Mouse (Mus musculus): Measurements from ENCODE around the gene Fxyd5.
A peak's percentile ranks its signal among the peaks of the same experiment; 100 is the strongest.

Fxyd5 gene

GRCm38 (mm10) chr7:31039011-31039410 lies 3.3 kb downstream of the Fxyd5 start:
- no peak for DNase-seq

- DNase-seq = no peak
These were observed 4.6 kb downstream of the Fxyd5 start for GRCm38 (mm10) chr7:31037675-31038074.

GRCm38 (mm10) chr7:31036917-31037316 lies 5.4 kb downstream of the Fxyd5 start:
- no peak for DNase-seq

- DNase-seq = no peak
These were observed 7.0 kb downstream of the Fxyd5 start for GRCm38 (mm10) chr7:31035291-31035690.

GRCm38 (mm10) chr7:31034789-31035188 lies 7.5 kb downstream of the Fxyd5 start:
- no peak for DNase-seq

GRCm38 (mm10) chr7:31033409-31034165 lies 8.7 kb downstream of the Fxyd5 start:
- DNase-seq = no peak

GRCm38 (mm10) chr7:31031731-31032130 lies 10.6 kb downstream of the Fxyd5 start:
- DNase-seq = no peak

GRCm38 (mm10) chr7:31030717-31031116 lies 11.6 kb downstream of the Fxyd5 start:
- DNase-seq = no peak

GRCm38 (mm10) chr7:31028609-31029008 lies 13.7 kb downstream of the Fxyd5 start:
- no peak for DNase-seq

GRCm38 (mm10) chr7:31017104-31017901 lies 25.0 kb downstream of the Fxyd5 start:
- DNase-seq = no peak

GRCm38 (mm10) chr7:31012971-31013370 lies 29.3 kb downstream of the Fxyd5 start:
- no peak for DNase-seq

GRCm38 (mm10) chr7:31008889-31009288 lies 33.4 kb downstream of the Fxyd5 start:
- DNase-seq = no peak

GRCm38 (mm10) chr7:31008175-31008574 lies 34.1 kb downstream of the Fxyd5 start:
- DNase-seq = no peak

GRCm38 (mm10) chr7:31007775-31008174 lies 34.5 kb downstream of the Fxyd5 start:
- DNase-seq = no peak

- DNase-seq = no peak
These were observed 39.6 kb downstream of the Fxyd5 start for GRCm38 (mm10) chr7:31002650-31003049.

- peak; percentile 28 for DNase-seq
These were observed 41.7 kb downstream of the Fxyd5 start for GRCm38 (mm10) chr7:31000505-31001020.

GRCm38 (mm10) chr7:30996491-30996890 lies 45.8 kb downstream of the Fxyd5 start:
- no peak for DNase-seq

GRCm38 (mm10) chr7:30993986-30994385 lies 48.3 kb downstream of the Fxyd5 start:
- DNase-seq = no peak

GRCm38 (mm10) chr7:30992148-30992547 lies 50.1 kb downstream of the Fxyd5 start:
- DNase-seq = no peak

- no peak for DNase-seq
These were observed 53.6 kb downstream of the Fxyd5 start for GRCm38 (mm10) chr7:30988519-30989162.

GRCm38 (mm10) chr7:30985357-30985756 lies 56.9 kb downstream of the Fxyd5 start:
- DNase-seq = no peak
